Mouse (Mus musculus): ENCODE measurements around the gene Ermp1. TPM values are rescaled to one million over a fixed set of nuclear protein-coding genes. Genes with fewer than 3 reads are reported as not detected.

Ermp1 gene
- total and polyA plus RNA-seq, 3 experiments: 68.4 to 167 (median 82.0) TPM

DNA sequence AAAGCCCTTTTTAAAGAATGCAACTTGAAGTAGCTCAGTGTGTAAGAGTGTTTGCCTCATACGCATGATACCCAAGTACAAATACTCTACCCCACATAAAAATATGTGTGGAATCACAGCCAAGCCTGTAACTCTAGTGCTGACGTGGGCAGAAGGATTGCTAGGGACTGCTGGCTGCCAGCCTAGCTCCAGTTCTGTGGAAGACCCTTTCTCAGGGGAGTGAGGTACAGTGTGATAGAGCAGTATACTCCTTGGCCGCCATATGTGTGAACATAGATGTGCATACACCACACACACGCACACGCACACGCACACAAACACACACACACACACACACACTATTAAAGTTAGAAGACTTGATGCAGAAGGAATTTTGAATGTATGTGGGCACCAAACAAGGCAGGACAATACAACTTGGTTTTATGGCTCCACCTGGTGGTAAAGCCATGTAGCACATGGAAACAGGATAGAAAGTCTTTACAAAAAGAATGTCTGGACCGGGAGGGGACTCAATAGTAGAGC, 84.9 kb downstream of the Ermp1 start (continued):
- peak; percentile 50; the same call in 1 of the 2 replicates for TF ChIP-seq HCFC1 (IDR thresholded peaks at IDR 0.05; ENCODE audit: low read depth, low read length)
- peak; percentile 10 to 22; a peak in 1 of 4 replicates for TF ChIP-seq USF2 (IDR thresholded peaks at IDR 0.05; ENCODE audit: borderline replicate concordance in 1 of 2, insufficient read depth in 1 of 2, low read depth in 1 of 2, low read length in 2 of 2)
- TF ChIP-seq MAFK (IDR thresholded peaks at IDR 0.05; ENCODE audit: borderline replicate concordance, low read depth, low read length): 0 out of 2 replicates have a peak, but pooled peaks have one; percentile 47
- TF ChIP-seq ZNF384 (IDR thresholded peaks at IDR 0.05; ENCODE audit: low read depth, low read length): peak; percentile 58
- peak; percentile 92 for TF ChIP-seq MAX (IDR thresholded peaks at IDR 0.05; ENCODE audit: low read length)
- peak; percentile 43; the same call in 1 of the 2 replicates for TF ChIP-seq TCF12 (IDR thresholded peaks at IDR 0.05; ENCODE audit: low read depth, low read length)
- no peak for TF ChIP-seq GATA1 (IDR thresholded peaks at IDR 0.05; ENCODE audit: low read depth, low read length)
- TF ChIP-seq MAZ (IDR thresholded peaks at IDR 0.05; ENCODE audit: low read depth, low read length): peak; percentile 72; the same call in 1 of the 2 replicates
- TF ChIP-seq RAD21 (IDR thresholded peaks at IDR 0.05; ENCODE audit: low read depth, low read length): no peak; the same call in none of the 2 replicates
- peak; percentile 99 for TF ChIP-seq SMC3 (IDR thresholded peaks at IDR 0.05; ENCODE audit: low read depth, low read length)
- TF ChIP-seq RCOR1 (IDR thresholded peaks at IDR 0.05; ENCODE audit: low read depth, low read length): peak; percentile 47; the same call in 1 of the 2 replicates
- TF ChIP-seq POLR2AphosphoS5 (IDR thresholded peaks at IDR 0.05; ENCODE audit: borderline replicate concordance, low read depth, low read length): no peak
- peak; percentile 98 for TF ChIP-seq MYC (IDR thresholded peaks at IDR 0.05; ENCODE audit: low read depth, low read length)
- peak; percentile 91 for TF ChIP-seq SIN3A (IDR thresholded peaks at IDR 0.05; ENCODE audit: low read length)
- TF ChIP-seq ZC3H11A (IDR thresholded peaks at IDR 0.05; ENCODE audit: low read depth, low read length): peak; percentile 98

DNA sequence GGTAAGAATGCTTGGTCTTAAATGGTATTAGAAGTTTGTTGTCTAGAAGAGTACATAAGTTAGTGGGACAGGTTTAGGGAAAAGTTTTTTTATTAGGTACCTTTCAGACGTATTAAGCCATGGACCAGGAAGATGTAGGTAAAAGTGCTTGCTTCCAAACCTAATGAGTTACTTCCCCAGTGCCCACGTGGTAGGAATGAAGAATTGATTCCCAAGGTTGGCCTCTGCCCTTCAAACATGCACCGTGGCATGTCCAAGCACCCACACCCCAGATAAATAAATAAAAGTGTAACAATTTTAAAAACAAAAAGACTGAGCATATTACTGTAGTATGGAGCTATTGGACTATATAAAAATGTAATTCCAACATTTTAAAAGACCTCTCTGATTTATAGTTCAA, 85.6 kb downstream of the Ermp1 start:
- Histone ChIP-seq H3K9ac (ENCODE audit: control insufficient read depth, low read depth, low read length, poor library complexity, severe bottlenecking) (no peak overlapping the region), H3K4me3 (ENCODE audit: control insufficient read depth in 1 of 2, insufficient read depth in 1 of 2, low read depth in 2 of 2, low read length in 2 of 2) (no peak overlapping the region)

DNA sequence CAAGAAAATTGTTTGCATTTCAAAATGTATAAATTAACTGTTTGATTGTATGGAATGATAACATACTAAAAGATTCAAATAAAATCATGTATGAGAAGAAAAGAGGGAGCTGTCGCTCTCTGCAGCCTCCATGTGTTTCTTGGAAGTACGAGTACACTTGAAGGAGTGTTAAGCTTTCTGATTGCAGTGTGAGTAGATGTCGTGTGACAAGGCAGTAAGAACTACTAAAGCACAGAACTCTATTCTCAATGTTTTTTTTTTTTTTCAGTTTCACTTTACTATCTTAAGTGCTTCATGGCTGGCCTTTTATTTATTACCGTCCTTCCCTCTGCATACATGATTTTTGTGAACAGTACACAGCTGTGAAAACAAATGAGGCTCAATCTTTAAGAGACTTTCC, 86.0 kb downstream of the Ermp1 start:
- no peak overlapping the region for H3K27ac ChIP-seq (ENCODE audit: control insufficient read depth, low read depth, low read length)
- H3K4me1 ChIP-seq (ENCODE audit: control insufficient read depth in 1 of 2, insufficient read depth in 2 of 2, low read length in 2 of 2): peaks cover 15 to 22% of the 10 kb centered on the region in 2 experiments
- H3K9ac ChIP-seq (ENCODE audit: control insufficient read depth, low read depth, low read length, poor library complexity, severe bottlenecking): no peak overlapping the region
- no peaks in the 10 kb centered on the region for H3K9me3 ChIP-seq (replicated peaks; ENCODE audit: insufficient read depth, low read length)
- no peaks in the 10 kb centered on the region for H3K27me3 ChIP-seq (ENCODE audit: control insufficient read depth in 1 of 2, insufficient read depth in 2 of 2, low read length in 2 of 2)
- no peak overlapping the region for H3K4me3 ChIP-seq (ENCODE audit: control insufficient read depth in 1 of 2, insufficient read depth in 1 of 2, low read depth in 2 of 2, low read length in 2 of 2)
- peaks cover 19 to 39% of the 10 kb centered on the region in 2 experiments for H3K36me3 ChIP-seq (ENCODE audit: control insufficient read depth in 1 of 2, insufficient read depth in 2 of 2, low read length in 2 of 2)
- peaks cover 3% of the 10 kb centered on the region; the same call in 1 of the 2 replicates for H3K79me2 ChIP-seq (ENCODE audit: control insufficient read depth, insufficient read depth, low read length, poor library complexity)
- TF ChIP-seq CHD2 (IDR thresholded peaks at IDR 0.05; ENCODE audit: low read length) (no peak), USF1 (IDR thresholded peaks at IDR 0.05; ENCODE audit: low read depth, low read length) (no peak)
- DNase-seq (ENCODE audit: low read depth, low spot score): no peak

More for the DNA sequence above, 85.6 kb downstream of the Ermp1 start:
- no peak for DNase-seq (ENCODE audit: low read depth, low spot score)
- Histone ChIP-seq H3K36me3 (ENCODE audit: control insufficient read depth in 1 of 2, insufficient read depth in 2 of 2, low read length in 2 of 2) (peaks cover 24 to 35% of the 10 kb centered on the region in 2 experiments), H3K4me1 (ENCODE audit: control insufficient read depth in 1 of 2, insufficient read depth in 2 of 2, low read length in 2 of 2) (peaks cover 12 to 19% of the 10 kb centered on the region in 2 experiments), H3K9me3 (replicated peaks; ENCODE audit: insufficient read depth, low read length) (no peaks in the 10 kb centered on the region), H3K27ac (ENCODE audit: control insufficient read depth, low read depth, low read length) (no peak overlapping the region), H3K79me2 (ENCODE audit: control insufficient read depth, insufficient read depth, low read length, poor library complexity) (peaks cover 3% of the 10 kb centered on the region; the same call in 1 of the 2 replicates), H3K27me3 (ENCODE audit: control insufficient read depth in 1 of 2, insufficient read depth in 2 of 2, low read length in 2 of 2) (no peaks in the 10 kb centered on the region)
- TF ChIP-seq CTCF (IDR thresholded peaks at IDR 0.05 in 2 of 3, conservative IDR thresholded peaks at IDR 0.05 in 1 of 3; ENCODE audit: control insufficient read depth in 1 of 3, insufficient read depth in 1 of 3, low read depth in 2 of 3, low read length in 3 of 3, poor library complexity in 1 of 3, severe bottlenecking in 1 of 3): 0 out of 6 replicates have a peak, but pooled peaks of 1 of the 3 experiments have one; percentile 6
- no peak for TF ChIP-seq TBP (IDR thresholded peaks at IDR 0.05; ENCODE audit: low read depth, low read length)

Other genes starting within 250 kb of the Ermp1 start
- gene Pdcd1lg2, start 237.5 kb downstream of the Ermp1 start, total RNA-seq (2012; rRNA removed): 1.3 and 1.7 TPM in 2 replicates
- 1 to 10 TPM in 1 of 2 experiments, not detected in 1; 5.4 TPM for gene Pdcd1lg2, start 237.5 kb downstream of the Ermp1 start, polyA plus RNA-seq (2012; ENCODE audit: insufficient read depth in 1 of 2, insufficient read length in 2 of 2, low read depth in 1 of 2, low replicate concordance in 2 of 2, missing spikeins in 1 of 2)
- gene Ric1, start 126.1 kb downstream of the Ermp1 start, total RNA-seq (2012; rRNA removed): 41.0 and 43.8 TPM in 2 replicates
- gene Ric1, start 126.1 kb downstream of the Ermp1 start, polyA plus RNA-seq (2012; ENCODE audit: insufficient read depth in 1 of 2, insufficient read length in 2 of 2, low read depth in 1 of 2, low replicate concordance in 2 of 2, missing spikeins in 1 of 2): 10 to 100 TPM; 54.2 to 77.2 TPM
- 0.27 and 0.69 TPM in 2 replicates for gene Mlana, start 49.4 kb upstream of the Ermp1 start, total RNA-seq (2012; rRNA removed)
- gene Mlana, start 49.4 kb upstream of the Ermp1 start, polyA plus RNA-seq (2012; ENCODE audit: insufficient read depth in 1 of 2, insufficient read length in 2 of 2, low read depth in 1 of 2, low replicate concordance in 2 of 2, missing spikeins in 1 of 2): under 1 TPM in 1 of 2 experiments, not detected in 1; 0.78 TPM
- gene 9930021J03Rik, start 157.6 kb upstream of the Ermp1 start, total RNA-seq (2012; rRNA removed): 19.9 and 20.6 TPM in 2 replicates
- gene 9930021J03Rik, start 157.6 kb upstream of the Ermp1 start, polyA plus RNA-seq (2012; ENCODE audit: insufficient read depth in 1 of 2, insufficient read length in 2 of 2, low read depth in 1 of 2, low replicate concordance in 2 of 2, missing spikeins in 1 of 2): 100 to 1,000 TPM in 1 of 2 experiments, 10 to 100 TPM in 1; 40.9 to 216 TPM
- gene Ranbp6, start 164.6 kb upstream of the Ermp1 start, total RNA-seq (2012; rRNA removed): 18.3 and 22.6 TPM in 2 replicates
- 10 to 100 TPM in 1 of 2 experiments, not detected in 1; 23.7 TPM for gene Ranbp6, start 164.6 kb upstream of the Ermp1 start, polyA plus RNA-seq (2012; ENCODE audit: insufficient read depth in 1 of 2, insufficient read length in 2 of 2, low read depth in 1 of 2, low replicate concordance in 2 of 2, missing spikeins in 1 of 2)

Measured in MEL (cell line).